Comparison of ENCODE assay signal across 21 mouse cellular contexts in the genomic region with DNA sequence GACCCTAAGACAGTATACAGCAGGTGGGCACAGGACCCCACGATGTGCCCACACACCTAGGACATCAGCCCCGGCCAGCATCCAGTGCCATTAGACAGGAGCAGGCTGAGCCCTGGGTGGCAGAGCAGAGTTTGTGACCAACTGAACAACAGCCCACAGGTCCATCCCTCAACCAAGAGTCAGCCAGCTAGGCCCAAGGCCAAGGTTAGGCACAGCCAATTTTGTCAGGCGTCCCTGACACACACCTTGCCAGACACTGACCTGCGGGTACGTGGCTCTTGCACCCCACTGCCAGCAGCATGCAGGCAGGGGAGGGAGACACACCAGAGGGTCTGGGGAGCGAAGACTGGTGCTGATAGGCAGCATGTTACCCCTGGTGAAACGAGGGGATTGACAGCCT. TPM values are rescaled to one million over a fixed set of nuclear protein-coding genes. Genes with fewer than 3 reads are reported as not detected.
DNase-seq lines count a peak whose midpoint lies in the region; ATAC-seq and TF ChIP-seq lines count a peak whose summit lies in the region.
"Had no signal": no experiment of that assay in that cellular context is flagged by ENCODE, and none has a peak within 500 bp of the region (broad histone marks: within the 10 kb centered on the region; RNA-seq: fewer than 3 reads in every experiment).

No protein-coding gene starts in this region.

- peak; percentile 63 to 68 for DNase-seq in cerebellum, adult 2 months
- DNase-seq in cerebellum, adult 9-10 months: no peak
- DNase-seq in heart, adult 18-20 months: peak; percentile 36 to 49
- DNase-seq in heart, embryonic 10.5 days (ENCODE audit: low spot score): no peak
- no peak for DNase-seq in neural tube, embryonic 10.5 days (ENCODE audit: extremely low spot score, low spot score)
- no peak for DNase-seq in lung, postnatal 0 days (ENCODE audit: low spot score)
- DNase-seq: B cell, adult 2 months; forebrain, postnatal 0 days; heart, postnatal 4 days; kidney, adult 18-20 months; kidney, postnatal 14 days; liver, postnatal 0 days; lung, postnatal 14 days; right cerebral cortex, postnatal 4 days had no signal

- no peak overlapping the region for H3K9ac ChIP-seq in neural tube, embryonic 13.5 days
- no peak overlapping the region for H3K9ac ChIP-seq in lung, postnatal 0 days (replicated peaks; ENCODE audit: low read depth)
- H3K9ac ChIP-seq: embryonic facial prominence, embryonic 12.5 days; forebrain, postnatal 0 days; heart, embryonic 15.5 days; limb, embryonic 15.5 days; liver, postnatal 0 days; midbrain, embryonic 15.5 days had no signal

- no peaks in the 10 kb centered on the region for H3K27me3 ChIP-seq in cerebellum, adult 2 months (ENCODE audit: control insufficient read depth, insufficient read depth, low read length)
- no peaks in the 10 kb centered on the region for H3K27me3 ChIP-seq in heart, embryonic 10.5 days (ENCODE audit: insufficient read depth, poor library complexity, severe bottlenecking)
- no peaks in the 10 kb centered on the region for H3K27me3 ChIP-seq in neural tube, embryonic 13.5 days
- H3K27me3 ChIP-seq in lung, postnatal 0 days (replicated peaks; ENCODE audit: insufficient read depth, low read length): no peaks in the 10 kb centered on the region
- H3K27me3 ChIP-seq: embryonic facial prominence, embryonic 12.5 days; heart, embryonic 15.5 days; limb, embryonic 15.5 days; midbrain, embryonic 15.5 days had no signal

- peaks cover 60% of the 10 kb centered on the region for H3K36me3 ChIP-seq in heart, embryonic 10.5 days
- H3K36me3 ChIP-seq in neural tube, embryonic 13.5 days: peaks cover 33% of the 10 kb centered on the region
- 0 out of 2 replicates have a peak, but pooled peaks cover 5% of the 10 kb centered on the region for H3K36me3 ChIP-seq in lung, postnatal 0 days (ENCODE audit: insufficient read depth, low read length)

- 23% methylated on average over 7 of the region's 7 CpGs for WGBS in cerebellum, adult 2 months
- 87% methylated on average over 7 of the region's 7 CpGs for WGBS in heart, embryonic 10.5 days
- 89% methylated on average over 7 of the region's 7 CpGs for WGBS in neural tube, embryonic 13.5 days
- WGBS in lung, postnatal 0 days: 85% methylated on average over 7 of the region's 7 CpGs

- no peak for TF ChIP-seq POLR2A in cerebellum, adult 2 months (IDR thresholded peaks at IDR 0.05; ENCODE audit: borderline replicate concordance, insufficient read depth, low read length)

- ATAC-seq in neural tube, embryonic 13.5 days (ENCODE audit: low read depth): no peak
- ATAC-seq in lung, postnatal 0 days: no peak
- ATAC-seq: forebrain, postnatal 0 days; liver, postnatal 0 days; midbrain, embryonic 15.5 days had no signal

- no peaks in the 10 kb centered on the region for H3K9me3 ChIP-seq in heart, embryonic 10.5 days
- H3K9me3 ChIP-seq in neural tube, embryonic 13.5 days: no peaks in the 10 kb centered on the region
- H3K9me3 ChIP-seq in lung, postnatal 0 days (ENCODE audit: low read length): no peaks in the 10 kb centered on the region
- H3K9me3 ChIP-seq: heart, embryonic 15.5 days; limb, embryonic 15.5 days; midbrain, embryonic 15.5 days had no signal

- H3K4me2 ChIP-seq in neural tube, embryonic 13.5 days: no peak overlapping the region
- no peak overlapping the region for H3K4me2 ChIP-seq in lung, postnatal 0 days (replicated peaks; ENCODE audit: low read depth, low read length)
- H3K4me2 ChIP-seq: embryonic facial prominence, embryonic 12.5 days; heart, embryonic 15.5 days; limb, embryonic 15.5 days; midbrain, embryonic 15.5 days had no signal

- H3K4me3 ChIP-seq in cerebellum, adult 2 months (replicated peaks; ENCODE audit: insufficient read depth, low read depth, low read length): no peak overlapping the region
- H3K4me3 ChIP-seq in heart, embryonic 10.5 days: no peak overlapping the region
- no peak overlapping the region for H3K4me3 ChIP-seq in neural tube, embryonic 13.5 days
- H3K4me3 ChIP-seq in lung, postnatal 0 days (ENCODE audit: low read depth, low read length): no peak overlapping the region
- H3K4me3 ChIP-seq: embryonic facial prominence, embryonic 12.5 days; erythroblast, embryonic 14.5 days; heart, embryonic 15.5 days; limb, embryonic 15.5 days; midbrain, embryonic 15.5 days; myocyte had no signal

- peaks cover 65% of the 10 kb centered on the region for H3K4me1 ChIP-seq in cerebellum, adult 2 months (ENCODE audit: control insufficient read depth, insufficient read depth, low read length)
- H3K4me1 ChIP-seq in heart, embryonic 10.5 days: peaks cover 74% of the 10 kb centered on the region
- peaks cover 69% of the 10 kb centered on the region for H3K4me1 ChIP-seq in neural tube, embryonic 13.5 days (replicated peaks)
- peaks cover 10% of the 10 kb centered on the region; the same call in 1 of the 2 replicates for H3K4me1 ChIP-seq in lung, postnatal 0 days (ENCODE audit: insufficient read depth, low read depth, low read length)

- no peak overlapping the region for H3K27ac ChIP-seq in cerebellum, adult 2 months (ENCODE audit: insufficient read depth, low read length)
- no peak overlapping the region for H3K27ac ChIP-seq in heart, embryonic 10.5 days
- H3K27ac ChIP-seq in neural tube, embryonic 13.5 days (replicated peaks): 0 out of 2 replicates have a peak overlapping the region, but pooled peaks have one; percentile 49
- no peak overlapping the region for H3K27ac ChIP-seq in lung, postnatal 0 days (ENCODE audit: low read length)
- H3K27ac ChIP-seq: heart, embryonic 15.5 days; limb, embryonic 15.5 days; midbrain, embryonic 15.5 days had no signal

- no peak for TF ChIP-seq EP300 in lung, postnatal 0 days (IDR thresholded peaks at IDR 0.05)

- TF ChIP-seq CTCF in cerebellum, adult 2 months (IDR thresholded peaks at IDR 0.05; ENCODE audit: borderline replicate concordance, insufficient read depth, low read depth, low read length): no peak
- TF ChIP-seq CTCF in lung, postnatal 0 days (IDR thresholded peaks at IDR 0.05): no peak

RNA-seq across cellular contexts. Expression of a gene that starts 57.0 kb away (rescaled TPM):
- polyA plus RNA-seq in cerebellum, adult 2 months (2012; rRNA removed): 86.8 and 93.2 TPM in 2 replicates
- 10 to 100 TPM; 65.9 to 68.9 TPM for total RNA-seq in heart, adult 18-20 months (2021)
- 17.8 and 23.3 TPM in 2 replicates for polyA plus RNA-seq in heart, embryonic 10.5 days (2016; fragmentation: Nextera tagmentation; extraction: Ambion mirVana)
- 29.2 and 30.4 TPM in 2 replicates for polyA plus RNA-seq in neural tube, embryonic 13.5 days (2015; fragmentation: Nextera tagmentation; extraction: Ambion mirVana)
- polyA plus RNA-seq in lung, postnatal 0 days (2015; fragmentation: Nextera tagmentation; extraction: Ambion mirVana): 20.2 and 23.9 TPM in 2 replicates

Comparison
In these comparisons a context has a peak if more than half of its experiments do, and no peak if none do; other contexts are left out.
1. DNase-seq: peak in cerebellum, adult 2 months (2 of 2) and heart, adult 18-20 months (2 of 2); none in cerebellum, adult 9-10 months (single experiment), heart, embryonic 10.5 days (single experiment), neural tube, embryonic 10.5 days (single experiment) and lung, postnatal 0 days (single experiment).